In the genomic region with DNA sequence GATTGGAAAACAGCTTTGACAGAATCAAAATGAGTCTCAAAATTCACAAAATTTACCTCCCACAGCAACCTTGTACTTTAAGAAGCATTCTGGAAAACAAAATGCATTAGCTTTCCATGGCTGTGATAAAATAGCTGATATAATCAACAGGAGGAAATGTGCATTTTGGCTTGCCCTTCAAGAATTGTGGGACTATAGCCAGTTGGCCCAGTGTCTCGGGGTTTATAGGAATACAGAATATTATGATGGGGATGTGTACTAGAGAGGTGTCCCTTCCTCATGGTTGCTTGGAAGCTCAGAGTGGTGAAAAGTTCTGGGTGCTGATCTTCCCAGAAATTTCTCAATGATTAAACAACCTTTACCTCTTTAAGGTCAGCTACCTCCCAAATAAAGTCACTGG, we compare ENCODE assay signal across 14 mouse cellular contexts.
"Had no signal": no experiment of that assay in that cellular context is flagged by ENCODE, and none has a peak within 500 bp of the region (broad histone marks: within the 10 kb centered on the region; RNA-seq: fewer than 3 reads in every experiment).

No protein-coding gene starts in this region.

- H3K4me2 ChIP-seq: limb, embryonic 13.5 days; midbrain, embryonic 11.5 days; midbrain, embryonic 15.5 days; neural tube, embryonic 12.5 days had no signal

- DNase-seq: kidney, postnatal 10 days; kidney, postnatal 4 days; left cerebral cortex, postnatal 4 days; lung, adult 18-20 months; lung, postnatal 10 days; right cerebral cortex, postnatal 14 days; thymus, postnatal 14 days had no signal

- H3K9ac ChIP-seq: limb, embryonic 13.5 days; liver, embryonic 14.5 days; midbrain, embryonic 15.5 days; neural tube, embryonic 12.5 days had no signal

- H3K27ac ChIP-seq: limb, embryonic 13.5 days; liver, embryonic 14.5 days; macrophage; midbrain, embryonic 15.5 days; neural tube, embryonic 12.5 days had no signal

- H3K9me3 ChIP-seq: limb, embryonic 13.5 days; megakaryocyte, embryonic 14.5 days; midbrain, embryonic 15.5 days; neural tube, embryonic 12.5 days had no signal

- H3K4me3 ChIP-seq: limb, embryonic 13.5 days; megakaryocyte, embryonic 14.5 days; midbrain, embryonic 15.5 days; neural tube, embryonic 12.5 days had no signal

- H3K27me3 ChIP-seq: limb, embryonic 13.5 days; megakaryocyte, embryonic 14.5 days; midbrain, embryonic 15.5 days; neural tube, embryonic 12.5 days had no signal

- H3K4me1 ChIP-seq: limb, embryonic 13.5 days; megakaryocyte, embryonic 14.5 days; midbrain, embryonic 15.5 days; neural tube, embryonic 12.5 days had no signal

- H3K36me3 ChIP-seq: limb, embryonic 13.5 days; midbrain, embryonic 15.5 days; neural tube, embryonic 12.5 days had no signal
